Mouse (Mus musculus) midbrain, embryonic 16.5 days (tissue): ENCODE data around the gene Agpat3. TPM values are rescaled to one million over a fixed set of nuclear protein-coding genes. Genes with fewer than 3 reads are reported as not detected.

Experiments used
- ATAC-seq: fragments of 200-750 bp; cut with Nextera tagmentation; 2 replicates; pipeline ENCODE4 v1.8.0; 2017; ENCODE audit warnings: moderate TSS enrichment
- H3K27ac ChIP-seq: fragments of 300-500 bp; sonication (generic); 2 replicates; pipeline ENCODE4 v1.5.1; 2014; ENCODE audit warnings: mild to moderate bottlenecking, low read length, mixed read lengths
- H3K27me3 ChIP-seq: fragments of 300-500 bp; sonication (generic); 2 replicates; pipeline ENCODE4 v1.6.1; 2014; ENCODE audit warnings: low read depth, low read length, mixed read lengths; ENCODE audit not compliant: control insufficient read depth, insufficient read depth
- H3K36me3 ChIP-seq: fragments of 300-500 bp; sonication (generic); 2 replicates; pipeline ENCODE4 v1.6.1; 2014; ENCODE audit warnings: mild to moderate bottlenecking, low read length, moderate library complexity, mixed read lengths; ENCODE audit not compliant: control insufficient read depth, insufficient read depth
- H3K4me1 ChIP-seq: fragments of 300-500 bp; sonication (generic); 2 replicates; pipeline ENCODE4 v1.6.1; 2014; ENCODE audit warnings: mild to moderate bottlenecking, low read length, mixed read lengths; ENCODE audit not compliant: control insufficient read depth, insufficient read depth
- H3K4me2 ChIP-seq: fragments of 300-500 bp; sonication (generic); 2 replicates; pipeline ENCODE4 v1.6.1; 2014; ENCODE audit warnings: mild to moderate bottlenecking, low read length, mixed read lengths
- H3K4me3 ChIP-seq: fragments of 300-500 bp; sonication (generic); 2 replicates; pipeline ENCODE4 v1.5.1; 2014; ENCODE audit warnings: low read depth, mild to moderate bottlenecking, low read length, moderate library complexity, mixed read lengths
- H3K9ac ChIP-seq: fragments of 300-500 bp; sonication (generic); 2 replicates; pipeline ENCODE4 v1.6.1; 2014; ENCODE audit warnings: low read depth, low read length, mixed read lengths
- H3K9me3 ChIP-seq: fragments of 300-500 bp; sonication (generic); replicated peaks from 2 replicates; pipeline ENCODE4 v1.6.1; 2014; ENCODE audit warnings: mild to moderate bottlenecking, low read length, mixed read lengths; ENCODE audit not compliant: control insufficient read depth, poor library complexity, severe bottlenecking
- WGBS: fragments of 180-500 bp; shearing (Covaris S2); extraction: QIAGEN DNeasy Blood & Tissue Kit; methylation state at CpG from one replicate; pipeline ENCODE4 v1.1.7; 2014; 5-methylcytosine and 5-hydroxymethylcytosine counted together
- polyA plus RNA-seq: library from polyadenylated mRNA; unstranded; fragments of >200 nt; fragmentation: Nextera tagmentation; extraction: Ambion mirVana; gene quantifications from 2 replicates; pipeline ENCODE4 v1.2.1, GENCODE M21; 2015

Gene Agpat3
- 61.4 and 66.3 TPM in 2 replicates for polyA plus RNA-seq

GRCm38 (mm10) chr10:78351887-78352665 is at the start of gene Agpat3:
TSS of gene Agpat3 (minus strand) at chr10:78352489.
- no peaks in the 10 kb centered on the region for H3K36me3 ChIP-seq
- peaks cover 23% of the 10 kb centered on the region for H3K4me1 ChIP-seq
- peak within 1 kb of the TSS; percentile 81 for H3K27ac ChIP-seq
- peak within 1 kb of the TSS; percentile 99 for H3K4me3 ChIP-seq
- under 1% methylated on average over 63 of the region's 113 CpGs for WGBS
- peak; percentile 86 for ATAC-seq
- H3K4me2 ChIP-seq: peak within 1 kb of the TSS; percentile 92
- H3K9me3 ChIP-seq: no peaks in the 10 kb centered on the region
- no peaks in the 10 kb centered on the region for H3K27me3 ChIP-seq
- H3K9ac ChIP-seq: peak within 1 kb of the TSS; percentile 98

GRCm38 (mm10) chr10:78401127-78401526 is 48.8 kb upstream of the Agpat3 start:
- Histone ChIP-seq H3K4me2 (no peak overlapping the region), H3K9me3 (no peaks in the 10 kb centered on the region), H3K27ac (no peak overlapping the region), H3K4me1 (peaks cover 10% of the 10 kb centered on the region), H3K9ac (no peak overlapping the region), H3K27me3 (no peaks in the 10 kb centered on the region), H3K36me3 (peaks cover 50% of the 10 kb centered on the region), H3K4me3 (no peak overlapping the region)
- no peak for ATAC-seq
- 91% methylated on average over 2 of the region's 2 CpGs for WGBS

DNA sequence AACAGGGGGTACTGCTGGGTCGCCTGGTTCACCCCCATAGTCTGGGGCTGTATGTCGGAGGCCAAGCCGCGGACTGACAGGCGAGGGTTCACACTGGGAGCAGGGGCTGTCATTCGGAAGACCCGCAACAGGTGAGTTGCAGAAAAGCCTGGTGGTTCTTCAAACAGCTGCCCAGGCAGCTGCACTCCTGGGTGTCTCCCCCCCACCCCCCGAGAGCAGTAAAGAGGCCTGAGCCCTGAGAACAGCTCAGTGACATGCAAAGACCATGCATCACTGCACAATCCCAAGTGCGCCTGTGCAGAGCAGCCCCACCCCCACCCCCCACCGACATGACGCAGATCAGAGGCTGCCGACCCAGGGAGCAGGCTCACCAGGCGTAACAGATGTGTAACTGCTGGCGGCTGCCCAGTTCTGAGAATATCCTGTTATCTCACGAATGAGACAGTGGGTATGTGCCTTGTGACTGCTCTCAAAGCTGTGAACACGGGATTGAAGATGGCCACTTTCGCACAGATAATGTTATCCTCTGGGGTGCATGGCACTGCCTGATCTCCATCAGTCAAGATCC is 46.9 kb upstream of the Agpat3 start:
- H3K36me3 ChIP-seq: peaks cover 36% of the 10 kb centered on the region
- peaks cover 17% of the 10 kb centered on the region for H3K4me1 ChIP-seq
- H3K9ac ChIP-seq: peak overlapping the region; percentile 41; the same call in 1 of the 2 replicates
- 32% methylated on average over 17 of the region's 17 CpGs for WGBS
- no peak overlapping the region for H3K4me3 ChIP-seq
- no peak for ATAC-seq
- H3K27ac ChIP-seq: peak overlapping the region; percentile 47; the same call in 1 of the 2 replicates
- H3K27me3 ChIP-seq: no peaks in the 10 kb centered on the region
- no peaks in the 10 kb centered on the region for H3K9me3 ChIP-seq
- no peak overlapping the region for H3K4me2 ChIP-seq

- peak overlapping the region; percentile 48 for H3K9ac ChIP-seq
- ATAC-seq: peak; percentile 36; the same call in 1 of the 2 replicates
- WGBS: 59% methylated on average over 4 of the region's 4 CpGs
These were observed 44.3 kb upstream of the Agpat3 start for GRCm38 (mm10) chr10:78396625-78396885.

DNA sequence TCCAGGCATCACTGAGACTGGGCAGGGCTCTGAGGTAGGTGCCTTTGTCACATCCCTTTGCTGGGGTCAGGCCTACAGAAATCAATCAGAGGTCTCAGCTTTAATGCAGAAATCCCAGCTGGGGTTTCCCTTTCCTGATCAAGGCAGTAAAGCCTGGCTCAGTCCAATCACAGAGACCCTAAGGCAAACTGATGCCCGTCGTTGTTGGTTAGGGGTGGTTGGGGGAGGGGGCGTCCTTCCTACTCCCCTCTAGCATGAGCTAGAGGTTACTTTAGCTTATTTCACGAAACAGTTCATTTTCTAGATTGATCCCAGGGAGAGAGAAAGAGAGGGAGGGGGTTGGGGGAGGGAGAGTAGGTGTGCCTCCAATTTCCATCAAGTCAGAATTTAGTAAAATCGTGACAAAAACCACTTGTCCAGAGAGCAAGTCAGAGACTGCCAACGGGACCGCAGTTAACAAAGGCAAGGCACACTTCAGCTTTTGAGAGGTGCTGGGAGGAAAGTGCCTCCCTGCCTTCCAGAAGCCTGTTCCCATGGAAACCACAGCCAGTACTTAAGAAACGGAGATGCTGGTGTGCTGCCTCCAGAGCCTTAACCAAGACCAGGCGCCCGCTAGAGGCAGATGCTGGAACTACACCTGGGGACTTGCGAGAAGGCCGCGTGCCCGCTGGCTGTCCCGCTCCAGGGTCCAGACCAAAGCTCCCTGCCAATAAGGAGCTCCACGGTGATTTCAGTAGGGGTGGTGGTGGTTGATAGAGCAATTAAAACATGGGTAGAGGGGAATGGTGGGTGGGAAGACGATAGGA is 43.7 kb upstream of the Agpat3 start:
- Histone ChIP-seq H3K9me3 (no peaks in the 10 kb centered on the region), H3K27me3 (peaks cover 12% of the 10 kb centered on the region), H3K27ac (peak overlapping the region; percentile 86), H3K36me3 (peaks cover 6% of the 10 kb centered on the region; the same call in 1 of the 2 replicates), H3K9ac (peak overlapping the region; percentile 56), H3K4me1 (peaks cover 17% of the 10 kb centered on the region), H3K4me3 (peak overlapping the region; percentile 16), H3K4me2 (peak overlapping the region; percentile 45)
- 3% methylated on average over 17 of the region's 17 CpGs for WGBS
- peak; percentile 88 for ATAC-seq

More at GRCm38 (mm10) chr10:78396625-78396885, 44.3 kb upstream of the Agpat3 start:
- H3K27ac ChIP-seq: peak overlapping the region; percentile 60
- no peaks in the 10 kb centered on the region for H3K9me3 ChIP-seq
- peaks cover 12% of the 10 kb centered on the region for H3K36me3 ChIP-seq
- H3K4me2 ChIP-seq: peak overlapping the region; percentile 45
- peaks cover 10% of the 10 kb centered on the region for H3K27me3 ChIP-seq
- H3K4me1 ChIP-seq: peaks cover 17% of the 10 kb centered on the region
- H3K4me3 ChIP-seq: peak overlapping the region; percentile 16

GRCm38 (mm10) chr10:78395377-78395776 is 43.1 kb upstream of the Agpat3 start:
- H3K9ac ChIP-seq: peak overlapping the region; percentile 56; the same call in 1 of the 2 replicates
- 77% methylated on average over 3 of the region's 3 CpGs for WGBS

DNA sequence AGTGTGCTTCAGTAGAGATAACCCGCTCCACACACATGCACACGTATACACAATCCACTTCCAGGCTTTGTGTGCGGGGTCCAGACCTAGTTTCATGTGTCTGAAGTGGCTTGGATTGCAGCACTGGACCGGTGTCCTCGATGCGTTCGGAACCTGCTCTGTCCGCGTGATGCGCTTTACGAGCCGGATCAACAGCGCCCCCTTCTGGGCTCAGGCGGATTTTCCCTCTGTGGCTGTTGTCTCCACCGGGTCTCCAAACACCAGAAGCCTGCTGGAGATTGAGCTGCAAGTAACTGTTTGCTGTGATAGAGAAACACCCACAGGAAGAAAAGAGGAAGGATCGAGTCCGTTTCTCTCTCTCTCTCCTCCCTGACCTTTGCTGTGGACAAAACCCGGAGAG is 39.8 kb upstream of the Agpat3 start:
- Histone ChIP-seq H3K27me3 (peaks cover 19% of the 10 kb centered on the region), H3K4me3 (no peak overlapping the region), H3K4me2 (no peak overlapping the region), H3K9ac (no peak overlapping the region), H3K4me1 (peaks cover 13% of the 10 kb centered on the region), H3K9me3 (no peaks in the 10 kb centered on the region), H3K36me3 (no peaks in the 10 kb centered on the region), H3K27ac (no peak overlapping the region)
- WGBS: 2% methylated on average over 18 of the region's 18 CpGs
- ATAC-seq: no peak

More at GRCm38 (mm10) chr10:78395377-78395776, 43.1 kb upstream of the Agpat3 start:
- Histone ChIP-seq H3K36me3 (peaks cover 4% of the 10 kb centered on the region; the same call in 1 of the 2 replicates), H3K27me3 (peaks cover 18% of the 10 kb centered on the region), H3K4me2 (peak overlapping the region; percentile 45; the same call in 1 of the 2 replicates), H3K9me3 (no peaks in the 10 kb centered on the region), H3K4me1 (peaks cover 17% of the 10 kb centered on the region), H3K4me3 (no peak overlapping the region), H3K27ac (peak overlapping the region; percentile 86)
- ATAC-seq: peak; percentile 18

- no peak for ATAC-seq
- WGBS: 17% methylated on average over 4 of the region's 4 CpGs
- Histone ChIP-seq H3K9ac (no peak overlapping the region), H3K27me3 (peaks cover 19% of the 10 kb centered on the region), H3K27ac (no peak overlapping the region), H3K36me3 (no peaks in the 10 kb centered on the region), H3K4me3 (no peak overlapping the region), H3K4me2 (no peak overlapping the region), H3K4me1 (peaks cover 6% of the 10 kb centered on the region), H3K9me3 (no peaks in the 10 kb centered on the region)
These were observed 38.7 kb upstream of the Agpat3 start for GRCm38 (mm10) chr10:78390982-78391470.
